Mouse (Mus musculus): ENCODE measurements around the gene Rnf39. TPM values are rescaled to one million over a fixed set of nuclear protein-coding genes. Genes with fewer than 3 reads are reported as not detected.

Rnf39 gene
- polyA plus RNA-seq, 1 experiment from 2014 or later: 0.45 TPM

DNA sequence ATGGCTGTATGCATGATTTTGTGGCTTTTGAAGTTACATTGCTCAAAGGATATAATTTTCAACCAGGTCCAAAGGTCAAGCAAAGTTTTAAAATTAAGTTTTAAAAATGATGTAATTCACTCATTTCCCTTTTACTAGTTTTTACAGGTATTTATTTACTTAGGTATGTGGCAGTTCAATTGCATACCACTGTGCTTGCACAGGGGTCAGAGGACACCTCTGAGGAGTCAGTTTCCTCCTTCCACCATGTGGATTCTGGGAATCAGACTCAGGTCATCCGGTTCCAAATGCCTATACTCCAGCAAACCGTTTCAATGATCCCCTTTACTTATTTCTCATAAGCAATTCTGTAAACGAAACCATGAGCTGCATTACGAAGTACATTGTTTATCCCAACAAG lies 20.0 kb upstream of the Rnf39 start:
- Histone ChIP-seq H3K9me3 (ENCODE audit: control insufficient read depth, low read length) (no peaks in the 10 kb centered on the region), H3K4me3 (ENCODE audit: control insufficient read depth in 1 of 2, insufficient read depth in 1 of 2, low read depth in 1 of 2, low read length in 2 of 2) (no peak overlapping the region), H3K4me2 (ENCODE audit: low read length) (no peak overlapping the region), H3K9ac (ENCODE audit: low read length) (no peak overlapping the region), H3K36me3 (ENCODE audit: control insufficient read depth, insufficient read depth, low read length) (no peaks in the 10 kb centered on the region), H3K4me1 (ENCODE audit: control insufficient read depth in 2 of 2, insufficient read depth in 2 of 2, low read length in 2 of 2) (no peaks in the 10 kb centered on the region), H3K27me3 (ENCODE audit: control insufficient read depth, insufficient read depth, low read length) (no peaks in the 10 kb centered on the region), H3K27ac (replicated peaks in 1 of 2; ENCODE audit: control insufficient read depth in 1 of 2, insufficient read depth in 1 of 2, low read depth in 2 of 2, low read length in 2 of 2) (no peak overlapping the region)
- WGBS: 76% methylated on average over 4 of the region's 4 CpGs
- ATAC-seq (ENCODE audit: insufficient number of reproducible peaks, insufficient read depth, low FRiP score, low read depth): no peak

DNA sequence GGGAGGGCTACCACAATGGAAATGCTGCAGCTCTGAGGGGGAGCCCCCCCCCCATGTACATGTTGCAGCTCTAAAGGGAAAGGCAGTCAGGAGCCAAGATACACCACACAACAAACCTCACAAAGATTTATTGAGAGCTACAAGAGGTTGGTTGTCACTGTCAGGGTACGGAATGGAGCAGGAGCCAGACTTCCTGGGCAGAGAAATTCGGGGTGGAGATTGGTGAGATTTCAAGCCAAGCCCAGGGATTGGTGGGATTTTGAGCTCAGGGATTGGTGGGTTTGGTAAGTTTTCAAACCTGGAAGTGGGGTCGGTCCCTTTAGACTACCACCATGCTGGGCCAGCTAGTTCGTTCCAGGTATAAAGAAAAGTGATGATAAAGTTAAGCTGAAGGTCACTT lies 19.2 kb upstream of the Rnf39 start:
- Histone ChIP-seq H3K27ac (replicated peaks in 1 of 2; ENCODE audit: control insufficient read depth in 1 of 2, insufficient read depth in 1 of 2, low read depth in 2 of 2, low read length in 2 of 2) (no peak overlapping the region), H3K9me3 (ENCODE audit: control insufficient read depth, low read length) (no peaks in the 10 kb centered on the region), H3K4me3 (ENCODE audit: control insufficient read depth in 1 of 2, insufficient read depth in 1 of 2, low read depth in 1 of 2, low read length in 2 of 2) (no peak overlapping the region), H3K4me2 (ENCODE audit: low read length) (no peak overlapping the region), H3K27me3 (ENCODE audit: control insufficient read depth, insufficient read depth, low read length) (no peaks in the 10 kb centered on the region), H3K36me3 (ENCODE audit: control insufficient read depth, insufficient read depth, low read length) (no peaks in the 10 kb centered on the region), H3K9ac (ENCODE audit: low read length) (no peak overlapping the region), H3K4me1 (ENCODE audit: control insufficient read depth in 2 of 2, insufficient read depth in 2 of 2, low read length in 2 of 2) (no peaks in the 10 kb centered on the region)
- ATAC-seq (ENCODE audit: insufficient number of reproducible peaks, insufficient read depth, low FRiP score, low read depth): no peak
- 46% methylated on average over 4 of the region's 4 CpGs for WGBS

DNA sequence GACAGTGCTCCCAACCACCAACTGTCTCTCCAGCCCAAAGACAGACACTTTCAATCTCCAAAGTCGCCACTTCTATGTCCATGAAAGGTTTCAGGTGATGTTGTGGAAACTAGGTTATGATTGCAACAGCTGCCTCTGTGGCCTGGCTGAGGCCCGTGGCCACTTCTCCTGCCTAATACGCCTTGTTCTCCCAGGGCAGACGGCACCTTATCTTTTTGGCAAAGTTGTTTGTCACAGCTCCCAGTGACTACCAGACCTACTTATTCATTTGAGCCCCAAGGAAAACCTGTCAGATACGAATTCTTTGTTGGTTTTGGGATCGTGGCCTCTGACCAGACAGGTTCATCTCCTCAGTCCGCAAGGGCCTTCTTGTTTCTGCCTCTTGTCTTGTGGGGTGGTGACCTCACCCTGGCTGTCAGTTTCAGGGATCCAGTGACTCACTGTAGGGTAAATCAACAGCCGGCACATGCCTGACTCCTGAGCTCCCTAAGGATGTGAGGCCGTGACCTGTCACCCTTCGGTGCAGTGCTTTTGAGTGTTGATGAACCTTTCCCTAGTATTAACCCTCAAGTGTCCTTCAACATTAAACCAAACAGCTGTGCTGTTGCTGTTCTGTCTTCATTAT lies 15.1 kb upstream of the Rnf39 start:
- no peak for ATAC-seq (ENCODE audit: insufficient number of reproducible peaks, insufficient read depth, low FRiP score, low read depth)
- WGBS: 26% methylated on average over 10 of the region's 10 CpGs
- Histone ChIP-seq H3K27me3 (ENCODE audit: control insufficient read depth, insufficient read depth, low read length) (no peaks in the 10 kb centered on the region), H3K9ac (ENCODE audit: low read length) (no peak overlapping the region), H3K9me3 (ENCODE audit: control insufficient read depth, low read length) (no peaks in the 10 kb centered on the region), H3K4me1 (ENCODE audit: control insufficient read depth in 2 of 2, insufficient read depth in 2 of 2, low read length in 2 of 2) (peaks cover 0 to 4% of the 10 kb centered on the region in 2 experiments; a peak in 2 of 4 replicates), H3K27ac (replicated peaks in 1 of 2; ENCODE audit: control insufficient read depth in 1 of 2, insufficient read depth in 1 of 2, low read depth in 2 of 2, low read length in 2 of 2) (no peak overlapping the region), H3K4me3 (ENCODE audit: control insufficient read depth in 1 of 2, insufficient read depth in 1 of 2, low read depth in 1 of 2, low read length in 2 of 2) (no peak overlapping the region), H3K4me2 (ENCODE audit: low read length) (no peak overlapping the region), H3K36me3 (ENCODE audit: control insufficient read depth, insufficient read depth, low read length) (no peaks in the 10 kb centered on the region)

DNA sequence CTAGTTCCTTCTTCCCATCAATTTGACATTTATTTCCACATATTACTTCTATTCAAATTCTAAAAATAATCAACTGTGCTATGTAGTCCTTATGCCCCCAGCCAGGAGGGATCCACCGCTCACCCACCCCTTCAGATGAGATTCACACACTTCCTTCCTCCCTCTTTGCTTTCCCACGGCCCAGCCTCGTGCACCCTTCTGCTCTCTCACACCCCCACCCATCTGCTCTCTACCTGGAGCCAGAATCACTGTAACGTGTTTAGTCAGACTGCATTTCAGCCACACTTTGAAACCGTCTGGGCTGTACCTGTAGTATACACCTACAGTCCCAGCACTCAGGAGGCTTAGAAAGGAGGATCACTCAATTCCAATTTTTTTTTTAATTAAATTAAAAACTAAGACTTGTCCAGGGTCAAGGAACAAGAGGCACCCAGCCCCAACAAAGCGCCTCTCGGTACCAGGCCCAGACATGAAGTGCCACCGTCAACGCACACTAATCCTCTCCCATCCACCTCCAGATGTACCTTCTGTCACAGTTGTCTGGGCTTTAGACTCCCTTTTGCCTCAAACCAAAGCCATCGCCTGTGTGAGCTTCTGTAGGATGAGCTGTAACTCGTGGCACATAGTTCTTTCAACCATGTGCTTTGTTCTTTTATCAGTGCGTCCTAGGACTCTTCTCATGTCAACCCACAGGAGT lies 13.3 kb upstream of the Rnf39 start:
- ATAC-seq (ENCODE audit: insufficient number of reproducible peaks, insufficient read depth, low FRiP score, low read depth): no peak
- H3K9ac ChIP-seq (ENCODE audit: low read length): no peak overlapping the region
- H3K4me3 ChIP-seq (ENCODE audit: control insufficient read depth in 1 of 2, insufficient read depth in 1 of 2, low read depth in 1 of 2, low read length in 2 of 2): no peak overlapping the region
- WGBS: 69% methylated on average over 12 of the region's 12 CpGs
- H3K27ac ChIP-seq (replicated peaks in 1 of 2; ENCODE audit: control insufficient read depth in 1 of 2, insufficient read depth in 1 of 2, low read depth in 2 of 2, low read length in 2 of 2): 0 out of 4 replicates have a peak overlapping the region, but pooled peaks of 1 of the 2 experiments have one; percentile 6
- peaks cover 0 to 4% of the 10 kb centered on the region in 2 experiments; a peak in 2 of 4 replicates for H3K4me1 ChIP-seq (ENCODE audit: control insufficient read depth in 2 of 2, insufficient read depth in 2 of 2, low read length in 2 of 2)
- H3K4me2 ChIP-seq (ENCODE audit: low read length): no peak overlapping the region
- H3K27me3 ChIP-seq (ENCODE audit: control insufficient read depth, insufficient read depth, low read length): 0 out of 2 replicates have a peak, but pooled peaks cover 4% of the 10 kb centered on the region
- H3K36me3 ChIP-seq (ENCODE audit: control insufficient read depth, insufficient read depth, low read length): no peaks in the 10 kb centered on the region
- H3K9me3 ChIP-seq (ENCODE audit: control insufficient read depth, low read length): no peaks in the 10 kb centered on the region

DNA sequence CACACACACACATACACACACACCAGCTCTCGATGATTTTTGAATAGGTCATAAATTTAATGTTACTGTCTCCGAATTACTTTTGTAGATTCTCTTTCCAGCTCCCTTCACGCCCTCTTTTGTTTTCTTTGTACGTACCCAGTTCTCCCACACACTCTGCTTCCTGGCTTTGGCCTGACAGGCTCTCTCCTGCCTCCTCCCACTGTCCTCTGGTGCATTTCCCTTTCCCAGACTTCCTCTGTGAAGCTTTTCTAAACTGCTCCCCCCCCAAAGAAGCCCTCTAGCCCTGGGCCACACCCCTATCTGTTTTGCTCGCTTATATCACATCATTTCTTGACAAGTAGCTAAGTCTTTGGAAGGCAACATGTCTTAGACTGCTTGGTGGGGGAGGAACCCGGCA lies 12.5 kb upstream of the Rnf39 start:
- 65% methylated on average over 6 of the region's 6 CpGs for WGBS
- H3K27me3 ChIP-seq (ENCODE audit: control insufficient read depth, insufficient read depth, low read length): 0 out of 2 replicates have a peak, but pooled peaks cover 5% of the 10 kb centered on the region
- no peak for ATAC-seq (ENCODE audit: insufficient number of reproducible peaks, insufficient read depth, low FRiP score, low read depth)
- H3K4me1 ChIP-seq (ENCODE audit: control insufficient read depth in 2 of 2, insufficient read depth in 2 of 2, low read length in 2 of 2): peaks cover 0 to 4% of the 10 kb centered on the region in 2 experiments; a peak in 2 of 4 replicates
- no peak overlapping the region for H3K9ac ChIP-seq (ENCODE audit: low read length)
- H3K4me3 ChIP-seq (ENCODE audit: control insufficient read depth in 1 of 2, insufficient read depth in 1 of 2, low read depth in 1 of 2, low read length in 2 of 2): no peak overlapping the region
- H3K9me3 ChIP-seq (ENCODE audit: control insufficient read depth, low read length): no peaks in the 10 kb centered on the region
- 0 out of 4 replicates have a peak overlapping the region, but pooled peaks of 1 of the 2 experiments have one; percentile 6 for H3K27ac ChIP-seq (replicated peaks in 1 of 2; ENCODE audit: control insufficient read depth in 1 of 2, insufficient read depth in 1 of 2, low read depth in 2 of 2, low read length in 2 of 2)
- no peak overlapping the region for H3K4me2 ChIP-seq (ENCODE audit: low read length)
- H3K36me3 ChIP-seq (ENCODE audit: control insufficient read depth, insufficient read depth, low read length): no peaks in the 10 kb centered on the region

DNA sequence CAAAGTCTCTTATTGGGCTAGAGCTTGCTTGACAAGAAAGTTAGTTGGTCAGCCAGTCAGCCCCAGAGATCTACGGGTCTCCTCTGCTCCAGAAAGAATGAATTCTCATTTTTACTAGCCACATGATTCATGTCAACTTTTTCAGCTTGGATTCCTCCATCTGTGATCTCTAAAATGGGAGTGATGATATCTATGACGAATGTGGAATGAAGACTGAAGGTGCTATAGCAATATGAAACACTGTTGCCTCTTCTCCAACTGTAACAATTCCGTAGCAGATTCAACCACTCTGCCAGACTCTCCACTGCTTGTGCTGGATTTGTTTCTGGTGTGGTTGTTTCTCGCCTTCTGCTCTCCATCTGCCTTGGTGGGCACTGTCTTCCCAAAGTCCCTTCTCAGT lies 11.6 kb upstream of the Rnf39 start:
- peaks cover 0 to 4% of the 10 kb centered on the region in 2 experiments; a peak in 2 of 4 replicates for H3K4me1 ChIP-seq (ENCODE audit: control insufficient read depth in 2 of 2, insufficient read depth in 2 of 2, low read length in 2 of 2)
- ATAC-seq (ENCODE audit: insufficient number of reproducible peaks, insufficient read depth, low FRiP score, low read depth): no peak
- H3K4me2 ChIP-seq (ENCODE audit: low read length): no peak overlapping the region
- 64% methylated on average over 4 of the region's 4 CpGs for WGBS
- no peak overlapping the region for H3K4me3 ChIP-seq (ENCODE audit: control insufficient read depth in 1 of 2, insufficient read depth in 1 of 2, low read depth in 1 of 2, low read length in 2 of 2)
- H3K36me3 ChIP-seq (ENCODE audit: control insufficient read depth, insufficient read depth, low read length): no peaks in the 10 kb centered on the region
- H3K27ac ChIP-seq (replicated peaks in 1 of 2; ENCODE audit: control insufficient read depth in 1 of 2, insufficient read depth in 1 of 2, low read depth in 2 of 2, low read length in 2 of 2): no peak overlapping the region
- H3K9ac ChIP-seq (ENCODE audit: low read length): no peak overlapping the region
- no peaks in the 10 kb centered on the region for H3K9me3 ChIP-seq (ENCODE audit: control insufficient read depth, low read length)
- 0 out of 2 replicates have a peak, but pooled peaks cover 5% of the 10 kb centered on the region for H3K27me3 ChIP-seq (ENCODE audit: control insufficient read depth, insufficient read depth, low read length)

DNA sequence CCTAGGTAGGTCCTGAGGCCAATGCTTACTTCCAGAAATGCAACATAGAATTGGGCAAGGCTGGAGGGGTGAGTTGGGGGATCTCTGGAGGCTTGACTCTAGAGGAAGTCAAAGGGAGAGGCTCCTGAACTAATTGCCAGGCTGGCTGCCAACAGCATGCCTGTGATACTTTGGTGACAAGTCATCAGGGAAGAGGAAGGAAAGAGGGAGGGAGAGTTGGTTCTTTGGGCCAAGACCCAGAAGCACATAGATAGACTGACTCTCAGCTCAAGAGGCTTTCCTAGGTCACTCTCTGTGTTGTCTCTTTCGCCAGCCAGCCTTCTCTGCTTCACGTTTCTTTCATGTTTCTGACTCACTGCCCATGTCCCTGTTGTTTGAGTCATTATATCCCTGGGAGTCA lies 10.9 kb upstream of the Rnf39 start:
- no peak overlapping the region for H3K4me3 ChIP-seq (ENCODE audit: control insufficient read depth in 1 of 2, insufficient read depth in 1 of 2, low read depth in 1 of 2, low read length in 2 of 2)
- ATAC-seq (ENCODE audit: insufficient number of reproducible peaks, insufficient read depth, low FRiP score, low read depth): no peak
- WGBS: 18% methylated on average over 2 of the region's 2 CpGs

More for the DNA sequence above, 10.9 kb upstream of the Rnf39 start:
- Histone ChIP-seq H3K36me3 (ENCODE audit: control insufficient read depth, insufficient read depth, low read length) (no peaks in the 10 kb centered on the region), H3K4me2 (ENCODE audit: low read length) (no peak overlapping the region), H3K9me3 (ENCODE audit: control insufficient read depth, low read length) (no peaks in the 10 kb centered on the region), H3K9ac (ENCODE audit: low read length) (no peak overlapping the region), H3K27me3 (ENCODE audit: control insufficient read depth, insufficient read depth, low read length) (0 out of 2 replicates have a peak, but pooled peaks cover 5% of the 10 kb centered on the region), H3K4me1 (ENCODE audit: control insufficient read depth in 2 of 2, insufficient read depth in 2 of 2, low read length in 2 of 2) (peaks cover 0 to 4% of the 10 kb centered on the region in 2 experiments; a peak in 2 of 4 replicates), H3K27ac (replicated peaks in 1 of 2; ENCODE audit: control insufficient read depth in 1 of 2, insufficient read depth in 1 of 2, low read depth in 2 of 2, low read length in 2 of 2) (no peak overlapping the region)
